Mouse (Mus musculus) hindbrain, embryonic 14.5 days (tissue): ENCODE data around the gene Mapk8. TPM values are rescaled to one million over a fixed set of nuclear protein-coding genes. Genes with fewer than 3 reads are reported as not detected.
A peak's percentile ranks its signal among the peaks of the same experiment; 100 is the strongest.

ENCODE experiments used
- ATAC-seq: fragments of 200-750 bp; cut with Nextera tagmentation; 2 replicates; pipeline ENCODE4 v1.8.0; 2017; ENCODE audit warnings: moderate number of reproducible peaks, mild to moderate bottlenecking, moderate TSS enrichment, moderate library complexity; ENCODE audit not compliant: low FRiP score
- DNase-seq: peaks from one replicate; pipeline ENCODE4 v3.0.0-alpha.2; 2015; ENCODE audit warnings: low spot score
- H3K27ac ChIP-seq: fragments of 300-500 bp; sonication (generic); 2 replicates; pipeline ENCODE4 v1.5.1; 2014; ENCODE audit warnings: mild to moderate bottlenecking, moderate library complexity
- H3K27me3 ChIP-seq: fragments of 300-500 bp; sonication (generic); 2 replicates; pipeline ENCODE4 v1.6.1; 2014; ENCODE audit warnings: mild to moderate bottlenecking, low read length, mixed read lengths; ENCODE audit not compliant: control insufficient read depth, insufficient read depth
- H3K36me3 ChIP-seq: fragments of 300-500 bp; sonication (generic); replicated peaks from 2 replicates; pipeline ENCODE4 v1.6.1; 2014; ENCODE audit not compliant: control insufficient read depth, insufficient read depth
- H3K4me1 ChIP-seq: fragments of 300-500 bp; sonication (generic); replicated peaks from 2 replicates; pipeline ENCODE4 v1.6.1; 2014; ENCODE audit warnings: antibody characterized with exemption, low read length, mixed read lengths; ENCODE audit not compliant: control insufficient read depth, insufficient read depth
- H3K4me2 ChIP-seq: fragments of 300-500 bp; sonication (generic); replicated peaks from 2 replicates; pipeline ENCODE4 v1.6.1; 2014; ENCODE audit warnings: mild to moderate bottlenecking, moderate library complexity
- H3K4me3 ChIP-seq: fragments of 300-500 bp; sonication (generic); replicated peaks from 2 replicates; pipeline ENCODE4 v1.5.1; 2014; ENCODE audit warnings: mild to moderate bottlenecking, low read length
- H3K9ac ChIP-seq: fragments of 300-500 bp; sonication (generic); 2 replicates; pipeline ENCODE4 v1.6.1; 2014
- H3K9me3 ChIP-seq: fragments of 300-500 bp; sonication (generic); 2 replicates; pipeline ENCODE4 v1.6.1; 2016; ENCODE audit warnings: low read length; ENCODE audit not compliant: control insufficient read depth
- WGBS: fragments of 180-500 bp; shearing (Covaris S2); extraction: QIAGEN DNeasy Blood & Tissue Kit; methylation state at CpG from one replicate; pipeline ENCODE4 v1.1.7; 2014; 5-methylcytosine and 5-hydroxymethylcytosine counted together
- polyA plus RNA-seq: library from polyadenylated mRNA; unstranded; fragments of >200 nt; fragmentation: Nextera tagmentation; extraction: Ambion mirVana; gene quantifications from 2 replicates; pipeline ENCODE4 v1.2.1, GENCODE M21; 2014

Gene Mapk8
- polyA plus RNA-seq, 1 experiment from 2014 or later = 45.4 TPM

GRCm38 (mm10) chr14:33373271-33373670 is 73.7 kb downstream of the Mapk8 start:
- DNase-seq (no peak), ATAC-seq (no peak)
- Histone ChIP-seq H3K36me3 (peaks cover 4% of the 10 kb centered on the region; the same call in 1 of the 2 replicates), H3K9ac (no peak overlapping the region), H3K9me3 (no peaks in the 10 kb centered on the region), H3K4me3 (no peak overlapping the region), H3K4me2 (no peak overlapping the region), H3K27ac (no peak overlapping the region), H3K4me1 (0 out of 2 replicates have a peak, but pooled peaks cover 11% of the 10 kb centered on the region), H3K27me3 (no peaks in the 10 kb centered on the region)
- 60% methylated on average over 1 of the region's 1 CpGs for WGBS

DNA sequence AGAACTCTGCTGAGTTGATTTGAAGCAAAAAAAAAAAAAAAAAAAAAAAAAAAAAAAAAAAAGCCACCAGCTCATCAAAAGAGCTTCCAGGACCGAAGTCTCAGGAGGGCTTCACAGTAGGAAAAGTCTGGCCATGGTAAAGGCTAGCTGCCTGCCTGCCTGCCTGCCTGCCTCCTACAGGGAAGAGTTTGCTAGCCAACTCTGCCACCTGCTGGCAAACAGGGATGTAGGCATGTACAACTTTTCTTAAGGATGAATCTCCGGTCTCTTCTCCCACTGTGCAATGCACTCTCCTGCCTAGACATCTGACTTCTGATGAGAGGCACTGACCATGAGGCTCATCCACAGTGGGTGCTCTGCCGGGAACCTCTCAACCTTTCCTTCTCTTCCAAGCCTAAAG is 75.7 kb downstream of the Mapk8 start:
- no peak overlapping the region for H3K4me3 ChIP-seq
- 20% methylated on average over 3 of the region's 3 CpGs for WGBS

DNA sequence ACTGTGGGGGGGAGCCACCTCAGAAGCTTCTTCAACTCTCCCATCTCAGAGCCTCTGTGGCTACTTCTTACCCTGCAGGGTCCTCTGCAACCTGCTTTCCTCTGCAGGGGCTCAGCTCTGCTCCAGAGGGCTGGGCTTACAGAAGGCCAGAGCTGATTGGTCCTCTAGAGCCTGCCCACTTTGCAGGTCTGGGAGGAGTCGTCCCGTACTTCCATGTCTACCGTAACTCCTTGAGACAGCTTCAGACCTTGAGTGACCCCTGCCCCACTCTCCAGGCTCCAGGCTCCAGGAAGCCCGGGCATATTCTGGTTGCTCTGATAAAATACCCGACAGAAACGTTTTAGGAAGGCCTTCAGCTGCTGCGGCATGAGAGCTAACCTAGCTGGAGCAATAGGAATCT is 76.9 kb downstream of the Mapk8 start:
- H3K4me1 ChIP-seq = 0 out of 2 replicates have a peak, but pooled peaks cover 19% of the 10 kb centered on the region
- no peak overlapping the region for H3K27ac ChIP-seq
- peak overlapping the region; percentile 6; the same call in 1 of the 2 replicates for H3K4me2 ChIP-seq
- DNase-seq (no peak), ATAC-seq (no peak)
- 21% methylated on average over 7 of the region's 7 CpGs for WGBS
- H3K36me3 ChIP-seq = no peaks in the 10 kb centered on the region
- no peaks in the 10 kb centered on the region for H3K9me3 ChIP-seq
- no peaks in the 10 kb centered on the region for H3K27me3 ChIP-seq
- H3K9ac ChIP-seq = no peak overlapping the region
- H3K4me3 ChIP-seq = no peak overlapping the region

More for the DNA sequence above, 75.7 kb downstream of the Mapk8 start:
- H3K9ac ChIP-seq = no peak overlapping the region
- ATAC-seq (peak; percentile 61), DNase-seq (peak; percentile 77)
- 0 out of 2 replicates have a peak, but pooled peaks cover 19% of the 10 kb centered on the region for H3K4me1 ChIP-seq
- no peak overlapping the region for H3K27ac ChIP-seq
- no peaks in the 10 kb centered on the region for H3K9me3 ChIP-seq
- H3K27me3 ChIP-seq = no peaks in the 10 kb centered on the region
- H3K36me3 ChIP-seq = no peaks in the 10 kb centered on the region
- no peak overlapping the region for H3K4me2 ChIP-seq

- DNase-seq = no peak
- WGBS = 86% methylated on average over 12 of the region's 12 CpGs
- H3K36me3 ChIP-seq = no peaks in the 10 kb centered on the region
These were observed 77.6 kb downstream of the Mapk8 start for GRCm38 (mm10) chr14:33369375-33369774.

GRCm38 (mm10) chr14:33366891-33367777 is 79.8 kb downstream of the Mapk8 start:
- H3K4me2 ChIP-seq = no peak overlapping the region
- H3K36me3 ChIP-seq = no peaks in the 10 kb centered on the region
- DNase-seq (peak; percentile 35), ATAC-seq (peak; percentile 21; the same call in 1 of the 2 replicates)
- no peaks in the 10 kb centered on the region for H3K9me3 ChIP-seq
- no peaks in the 10 kb centered on the region for H3K27me3 ChIP-seq
- H3K4me3 ChIP-seq = no peak overlapping the region
- no peak overlapping the region for H3K9ac ChIP-seq
- 54% methylated on average over 30 of the region's 30 CpGs for WGBS
- peaks cover 22% of the 10 kb centered on the region; the same call in 1 of the 2 replicates for H3K4me1 ChIP-seq
- H3K27ac ChIP-seq = no peak overlapping the region

More at GRCm38 (mm10) chr14:33369375-33369774, 77.6 kb downstream of the Mapk8 start:
- ATAC-seq = no peak
- Histone ChIP-seq H3K9me3 (no peaks in the 10 kb centered on the region), H3K27me3 (no peaks in the 10 kb centered on the region), H3K9ac (no peak overlapping the region), H3K27ac (no peak overlapping the region), H3K4me1 (0 out of 2 replicates have a peak, but pooled peaks cover 19% of the 10 kb centered on the region), H3K4me2 (no peak overlapping the region), H3K4me3 (no peak overlapping the region)

- Histone ChIP-seq H3K27ac (no peak overlapping the region), H3K36me3 (no peaks in the 10 kb centered on the region), H3K27me3 (no peaks in the 10 kb centered on the region), H3K4me3 (no peak overlapping the region), H3K9me3 (no peaks in the 10 kb centered on the region), H3K4me2 (no peak overlapping the region), H3K4me1 (peaks cover 11% of the 10 kb centered on the region; the same call in 1 of the 2 replicates), H3K9ac (no peak overlapping the region)
- no peak for DNase-seq
- ATAC-seq = no peak
- 94% methylated on average over 2 of the region's 2 CpGs for WGBS
These were observed 82.9 kb downstream of the Mapk8 start for GRCm38 (mm10) chr14:33364061-33364460.

DNA sequence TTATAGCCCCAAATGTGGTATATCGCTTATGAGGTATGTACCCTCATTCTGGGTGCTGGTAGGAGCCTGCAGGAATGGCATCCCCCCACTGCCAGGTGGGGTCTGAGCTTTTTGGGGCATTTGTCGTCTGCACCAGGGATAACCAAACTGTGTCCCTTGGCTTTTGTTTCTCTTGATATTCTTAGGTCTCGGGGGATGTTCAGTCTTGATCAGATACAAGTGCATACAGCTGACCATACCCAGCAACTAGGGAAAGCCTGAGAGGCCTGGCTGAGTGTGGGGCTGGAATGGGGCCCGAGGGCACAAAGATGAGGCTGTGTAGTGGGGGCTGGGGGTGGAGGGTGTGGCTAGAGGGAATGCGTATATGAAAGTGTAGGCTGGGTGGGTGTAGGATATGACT is 83.3 kb downstream of the Mapk8 start:
- WGBS = 90% methylated on average over 5 of the region's 5 CpGs
- no peak overlapping the region for H3K4me2 ChIP-seq
- no peak overlapping the region for H3K4me3 ChIP-seq
- no peaks in the 10 kb centered on the region for H3K9me3 ChIP-seq
- H3K9ac ChIP-seq = no peak overlapping the region
- H3K36me3 ChIP-seq = no peaks in the 10 kb centered on the region
- no peak for DNase-seq
- H3K4me1 ChIP-seq = peaks cover 11% of the 10 kb centered on the region; the same call in 1 of the 2 replicates
- no peak for ATAC-seq
- no peak overlapping the region for H3K27ac ChIP-seq
- no peaks in the 10 kb centered on the region for H3K27me3 ChIP-seq

DNA sequence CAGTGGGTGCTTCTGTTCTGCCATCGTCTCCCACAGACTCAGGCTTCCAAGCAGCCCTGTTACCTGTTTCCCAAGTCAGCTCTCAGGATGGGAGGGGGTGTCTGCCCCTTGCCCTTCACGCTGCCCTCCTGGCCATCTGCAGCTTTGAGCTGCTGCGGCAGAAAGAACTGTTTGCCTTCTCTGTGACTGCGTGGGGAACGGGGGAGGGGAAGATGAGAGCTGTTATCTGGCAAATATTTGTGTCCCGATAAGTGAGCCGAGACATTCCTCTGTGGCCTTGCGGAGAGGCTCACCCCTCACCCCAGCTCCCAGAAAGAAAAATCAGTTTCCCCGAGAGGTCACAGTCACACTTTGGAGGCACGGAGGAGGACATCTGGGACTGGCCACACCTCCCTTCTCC is 84.2 kb downstream of the Mapk8 start:
- 41% methylated on average over 10 of the region's 10 CpGs for WGBS
- DNase-seq = no peak
- no peaks in the 10 kb centered on the region for H3K9me3 ChIP-seq

DNA sequence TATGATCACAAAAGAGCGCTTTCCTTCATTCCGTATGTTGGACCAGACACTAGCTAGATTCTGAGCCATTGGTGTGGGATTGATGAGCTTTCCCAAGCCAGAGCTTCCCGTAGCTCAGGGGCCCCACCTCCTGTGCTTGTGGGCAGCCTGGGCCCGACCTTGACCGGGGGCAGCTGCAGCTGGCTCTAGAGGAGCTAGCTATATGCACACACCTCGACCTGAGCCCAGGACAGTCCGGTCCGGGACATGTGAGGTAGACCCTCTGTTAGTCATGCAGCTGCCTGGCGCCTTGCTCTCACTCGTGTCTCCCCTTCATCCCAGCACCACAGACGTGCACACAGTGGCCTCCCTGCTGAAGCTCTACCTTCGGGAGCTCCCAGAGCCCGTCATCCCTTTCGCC is 84.8 kb downstream of the Mapk8 start:
- Histone ChIP-seq H3K36me3 (no peaks in the 10 kb centered on the region), H3K4me3 (no peak overlapping the region), H3K27ac (no peak overlapping the region), H3K9ac (no peak overlapping the region), H3K4me1 (peaks cover 6% of the 10 kb centered on the region; the same call in 1 of the 2 replicates), H3K9me3 (no peaks in the 10 kb centered on the region), H3K4me2 (no peak overlapping the region), H3K27me3 (no peaks in the 10 kb centered on the region)
- DNase-seq (no peak), ATAC-seq (no peak)
- WGBS = 73% methylated on average over 14 of the region's 14 CpGs

More for the DNA sequence above, 84.2 kb downstream of the Mapk8 start:
- Histone ChIP-seq H3K27me3 (no peaks in the 10 kb centered on the region), H3K36me3 (no peaks in the 10 kb centered on the region), H3K4me3 (no peak overlapping the region), H3K4me2 (no peak overlapping the region), H3K4me1 (peaks cover 8% of the 10 kb centered on the region; the same call in 1 of the 2 replicates), H3K9ac (no peak overlapping the region), H3K27ac (no peak overlapping the region)
- ATAC-seq = no peak
